In the genomic region with DNA sequence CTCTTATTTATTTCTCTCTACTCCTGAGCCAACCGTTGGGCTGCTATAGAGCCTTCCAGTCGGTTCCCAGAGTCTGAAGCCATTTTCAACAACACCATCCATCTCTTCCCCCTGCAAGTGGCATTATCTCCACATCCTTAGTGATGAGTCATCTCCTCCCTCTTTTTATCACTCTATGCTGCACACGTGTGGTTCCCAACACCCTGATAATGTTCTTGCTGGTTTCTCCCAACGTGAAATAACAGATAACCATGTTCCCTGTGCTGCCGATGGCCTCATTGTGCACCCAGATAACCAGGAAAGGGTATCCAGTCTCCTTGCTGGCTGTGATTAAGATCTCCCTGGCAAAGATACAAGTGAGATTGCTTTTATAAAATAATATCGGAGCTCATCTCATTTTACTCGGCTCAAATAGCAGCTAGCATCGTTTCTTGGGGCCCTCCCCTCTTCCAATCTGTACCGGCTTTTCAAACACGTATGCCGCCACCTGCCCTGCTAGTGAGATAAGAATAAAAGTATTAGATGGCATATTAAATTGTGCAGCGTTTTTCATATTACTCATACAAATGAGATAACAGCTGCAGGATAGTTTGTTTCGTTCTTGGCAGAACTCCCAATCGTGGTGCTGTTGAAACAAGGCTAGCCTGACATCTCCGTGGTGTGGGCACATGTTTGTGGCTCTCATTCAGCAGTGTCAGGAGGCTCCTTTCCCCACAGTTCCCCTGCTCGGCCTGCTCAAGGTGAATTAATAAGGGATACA, we compare ENCODE assay signal across 11 mouse cellular contexts.
A peak's percentile ranks its signal among the peaks of the same experiment; 100 is the strongest.
DNase-seq lines count a peak whose midpoint lies in the region; ATAC-seq and TF ChIP-seq lines count a peak whose summit lies in the region.
"Had no signal": no experiment of that assay in that cellular context is flagged by ENCODE, and none has a peak within 500 bp of the region (broad histone marks: within the 10 kb centered on the region; RNA-seq: fewer than 3 reads in every experiment).

No protein-coding gene starts in this region.

- TF ChIP-seq EP300 in stomach, postnatal 0 days (optimal IDR thresholded peaks at IDR 0.05) = no peak

- H3K9me3 ChIP-seq in stomach, postnatal 0 days (ENCODE audit: control insufficient read depth, low read length) = no peaks in the 10 kb centered on the region
- H3K9me3 ChIP-seq: embryonic facial prominence, embryonic 13.5 days had no signal

- H3K27me3 ChIP-seq in stomach, postnatal 0 days (ENCODE audit: control insufficient read depth, insufficient read depth, low read length) = no peaks in the 10 kb centered on the region
- H3K27me3 ChIP-seq: embryonic facial prominence, embryonic 13.5 days had no signal

- H3K4me2 ChIP-seq in stomach, postnatal 0 days (replicated peaks; ENCODE audit: low read depth) = no peak overlapping the region
- H3K4me2 ChIP-seq: embryonic facial prominence, embryonic 13.5 days had no signal

- no peak overlapping the region for H3K4me3 ChIP-seq in stomach, postnatal 0 days (ENCODE audit: low read depth, low read length)
- H3K4me3 ChIP-seq: embryonic facial prominence, embryonic 13.5 days had no signal

- ATAC-seq in stomach, postnatal 0 days (ENCODE audit: low FRiP score, low TSS enrichment) = no peak

- no peaks in the 10 kb centered on the region for H3K4me1 ChIP-seq in stomach, postnatal 0 days (replicated peaks; ENCODE audit: control insufficient read depth, insufficient read depth)
- H3K4me1 ChIP-seq: embryonic facial prominence, embryonic 13.5 days had no signal

- H3K36me3 ChIP-seq in stomach, postnatal 0 days (ENCODE audit: control insufficient read depth, insufficient read depth, low read length) = no peaks in the 10 kb centered on the region
- H3K36me3 ChIP-seq: embryonic facial prominence, embryonic 13.5 days had no signal

- no peak for TF ChIP-seq CTCF in stomach, postnatal 0 days (IDR thresholded peaks at IDR 0.05; ENCODE audit: low read depth)

- WGBS in stomach, postnatal 0 days = 41% methylated on average over 16 of the region's 16 CpGs

- H3K9ac ChIP-seq in stomach, postnatal 0 days (ENCODE audit: low read length) = no peak overlapping the region
- H3K9ac ChIP-seq: embryonic facial prominence, embryonic 13.5 days had no signal

- DNase-seq in frontal cortex, adult 2 months (ENCODE audit: extremely low spot score in 1 of 2, low spot score in 1 of 2) = peak; percentile 8 to 36
- DNase-seq in frontal cortex, postnatal 14 days (ENCODE audit: low spot score in 2 of 2) = no peak
- peak; percentile 24 to 29 for DNase-seq in right cerebral cortex, adult 2 months (ENCODE audit: low spot score in 2 of 2)
- DNase-seq in right cerebral cortex, postnatal 4 days = no peak
- DNase-seq in left cerebral cortex, adult 9 months (ENCODE audit: low spot score in 2 of 2) = peak; percentile 10 to 11
- DNase-seq in kidney, adult 11 months = no peak
- no peak for DNase-seq in retina, embryonic 14.5 days (ENCODE audit: low spot score)
- DNase-seq in stomach, postnatal 0 days (ENCODE audit: low spot score) = no peak
- DNase-seq: kidney, postnatal 14 days; thymus, adult 18-20 months had no signal

- no peak overlapping the region for H3K27ac ChIP-seq in stomach, postnatal 0 days (replicated peaks)
- H3K27ac ChIP-seq: embryonic facial prominence, embryonic 13.5 days had no signal

Comparison
In these comparisons a context has a peak if more than half of its experiments do, and no peak if none do; other contexts are left out.
1. DNase-seq: peak in frontal cortex, adult 2 months (2 of 2), right cerebral cortex, adult 2 months (2 of 2) and left cerebral cortex, adult 9 months (2 of 2); none in frontal cortex, postnatal 14 days (0 of 2), right cerebral cortex, postnatal 4 days (single experiment), kidney, adult 11 months (single experiment), retina, embryonic 14.5 days (single experiment) and stomach, postnatal 0 days (single experiment).